Mouse (Mus musculus) MEL (cell line): Measurements from ENCODE around the gene Rbms3. TPM values are rescaled to one million over a fixed set of nuclear protein-coding genes. Genes with fewer than 3 reads are reported as not detected.

Experiments used
- DNase-seq: peaks from one replicate; pipeline ENCODE4 v3.0.0; 2011; ENCODE audit warnings: low read depth, low spot score
- H3K27ac ChIP-seq: 2 replicates; pipeline ENCODE4 v1.5.1; 2012; ENCODE audit warnings: low read depth, mild to moderate bottlenecking, control low read depth, low read length, moderate library complexity; ENCODE audit not compliant: control insufficient read depth
- H3K27me3 ChIP-seq, 2 experiments: fragments of 150-350 bp in 1 of 2; sonication (generic) in 1 of 2; 2 replicates each; pipeline ENCODE4 v1.6.1; 2012; ENCODE audit warnings: low read length in 2 of 2, mild to moderate bottlenecking in 2 of 2, improper control_type of control experiment in 1 of 2, moderate library complexity in 1 of 2; ENCODE audit not compliant: insufficient read depth in 2 of 2, control insufficient read depth in 1 of 2
- H3K36me3 ChIP-seq, 2 experiments: 2 replicates each; pipeline ENCODE4 v1.6.1; 2012 to 2014; ENCODE audit warnings: low read length in 2 of 2, improper control_type of control experiment in 1 of 2, inconsistent platforms in 1 of 2, mild to moderate bottlenecking in 1 of 2; ENCODE audit not compliant: insufficient read depth in 2 of 2, control insufficient read depth in 1 of 2
- H3K4me1 ChIP-seq, 2 experiments: fragments of 150-350 bp in 1 of 2; sonication (generic) in 1 of 2; 2 replicates each; pipeline ENCODE4 v1.6.1; 2012; ENCODE audit warnings: low read length in 2 of 2, improper control_type of control experiment in 1 of 2, mild to moderate bottlenecking in 1 of 2; ENCODE audit not compliant: insufficient read depth in 2 of 2, control insufficient read depth in 1 of 2
- H3K4me3 ChIP-seq, 2 experiments: fragments of 150-350 bp in 1 of 2; sonication (generic) in 1 of 2; 2 replicates each; pipeline ENCODE4 v1.5.1; 2012; ENCODE audit warnings: low read depth in 2 of 2, low read length in 2 of 2, mild to moderate bottlenecking in 2 of 2, moderate library complexity in 2 of 2, control low read depth in 1 of 2, improper control_type of control experiment in 1 of 2; ENCODE audit not compliant: control insufficient read depth in 1 of 2, insufficient read depth in 1 of 2
- H3K79me2 ChIP-seq: 2 replicates; pipeline ENCODE4 v1.6.1; 2012; ENCODE audit warnings: mild to moderate bottlenecking, low read length, moderate library complexity; ENCODE audit not compliant: control insufficient read depth, poor library complexity, insufficient read depth
- H3K9ac ChIP-seq: 2 replicates; pipeline ENCODE4 v1.6.1; 2012; ENCODE audit warnings: low read depth, mild to moderate bottlenecking, control low read depth, low read length, moderate library complexity; ENCODE audit not compliant: control insufficient read depth, poor library complexity, severe bottlenecking
- H3K9me3 ChIP-seq: fragments of 150-350 bp; sonication (generic); replicated peaks from 2 replicates; pipeline ENCODE4 v1.6.1; 2012; ENCODE audit warnings: mild to moderate bottlenecking, low read length, improper control_type of control experiment, moderate library complexity; ENCODE audit not compliant: insufficient read depth
- BHLHE40 ChIP-seq: IDR thresholded peaks from 2 replicates; pipeline ENCODE4 v1.6.1; 2012; ENCODE audit warnings: low read depth, mild to moderate bottlenecking, inconsistent platforms, low read length, improper control_type of control experiment, borderline replicate concordance
- CTCF ChIP-seq, 3 experiments: IDR thresholded peaks in 2 of 3; conservative IDR thresholded peaks in 1 of 3; 2 replicates each; pipeline ENCODE4 v1.5.1; 2011 to 2012; ENCODE audit warnings: low read length in 3 of 3, low read depth in 2 of 3, mild to moderate bottlenecking in 2 of 3, improper control_type of control experiment in 1 of 3, inconsistent platforms in 1 of 3, mixed read lengths in 1 of 3, moderate library complexity in 1 of 3; ENCODE audit not compliant: control insufficient read depth in 1 of 3, insufficient read depth in 1 of 3, poor library complexity in 1 of 3, severe bottlenecking in 1 of 3
- EP300 ChIP-seq, 2 experiments: IDR thresholded peaks; 2 replicates each; pipeline ENCODE4 v1.6.1; 2011; ENCODE audit warnings: improper control_type of control experiment in 2 of 2, low read length in 2 of 2, low read depth in 1 of 2, mild to moderate bottlenecking in 1 of 2
- ETS1 ChIP-seq: IDR thresholded peaks from 2 replicates; pipeline ENCODE4 v1.6.1; 2012; ENCODE audit warnings: low read depth, mild to moderate bottlenecking, inconsistent platforms, low read length, improper control_type of control experiment, moderate library complexity
- HCFC1 ChIP-seq: IDR thresholded peaks from 2 replicates; pipeline ENCODE4 v1.6.1; 2012; ENCODE audit warnings: low read depth, mild to moderate bottlenecking, inconsistent platforms, low read length, improper control_type of control experiment, moderate library complexity
- JUND ChIP-seq: IDR thresholded peaks from 2 replicates; pipeline ENCODE4 v1.6.1; 2011; ENCODE audit warnings: low read depth, mild to moderate bottlenecking, improper control_type of control experiment, low read length
- KAT2A ChIP-seq: conservative IDR thresholded peaks from 2 replicates; pipeline ENCODE4 v1.6.1; 2012; ENCODE audit warnings: low read depth, low read length, improper control_type of control experiment, inconsistent platforms
- MAX ChIP-seq: IDR thresholded peaks from 2 replicates; pipeline ENCODE4 v1.6.1; 2011; ENCODE audit warnings: low read length, improper control_type of control experiment
- MAZ ChIP-seq: IDR thresholded peaks from 2 replicates; pipeline ENCODE4 v1.6.1; 2012; ENCODE audit warnings: low read depth, mild to moderate bottlenecking, inconsistent platforms, low read length, improper control_type of control experiment
- MEF2A ChIP-seq: IDR thresholded peaks from 2 replicates; pipeline ENCODE4 v1.6.1; 2014; ENCODE audit warnings: low read depth, mild to moderate bottlenecking, inconsistent platforms, low read length, improper control_type of control experiment; ENCODE audit not compliant: poor library complexity, insufficient replicate concordance, severe bottlenecking; ENCODE audit errors: extremely low read depth
- MXI1 ChIP-seq: IDR thresholded peaks from 2 replicates; pipeline ENCODE4 v1.6.1; 2011; ENCODE audit warnings: mild to moderate bottlenecking, low read depth, low read length, improper control_type of control experiment
- MYB ChIP-seq: IDR thresholded peaks from 2 replicates; pipeline ENCODE4 v1.6.1; 2011; ENCODE audit warnings: mild to moderate bottlenecking, low read depth, low read length, improper control_type of control experiment
- NELFE ChIP-seq: IDR thresholded peaks from 2 replicates; pipeline ENCODE4 v1.6.1; 2011; ENCODE audit warnings: low read depth, low read length, improper control_type of control experiment
- NRF1 ChIP-seq: IDR thresholded peaks from 2 replicates; pipeline ENCODE4 v1.6.1; 2014; ENCODE audit warnings: low read depth, mild to moderate bottlenecking, inconsistent platforms, low read length, improper control_type of control experiment, moderate library complexity; ENCODE audit not compliant: poor library complexity, insufficient read depth, severe bottlenecking
- POLR2A ChIP-seq, 2 experiments: IDR thresholded peaks; 2 replicates each; pipeline ENCODE4 v1.6.1; 2011 to 2012; ENCODE audit warnings: low read length in 2 of 2, mild to moderate bottlenecking in 2 of 2, control low read depth in 1 of 2, improper control_type of control experiment in 1 of 2, low read depth in 1 of 2, moderate library complexity in 1 of 2; ENCODE audit not compliant: control insufficient read depth in 1 of 2, insufficient read depth in 1 of 2, poor library complexity in 1 of 2
- POLR2AphosphoS2 ChIP-seq: IDR thresholded peaks from 2 replicates; pipeline ENCODE4 v1.6.1; 2011; ENCODE audit warnings: low read length, improper control_type of control experiment
- RAD21 ChIP-seq: IDR thresholded peaks from 2 replicates; pipeline ENCODE4 v1.6.1; 2011; ENCODE audit warnings: mild to moderate bottlenecking, low read depth, low read length, improper control_type of control experiment
- RCOR1 ChIP-seq: IDR thresholded peaks from 2 replicates; pipeline ENCODE4 v1.6.1; 2012; ENCODE audit warnings: low read depth, mild to moderate bottlenecking, inconsistent platforms, low read length, improper control_type of control experiment
- SMC3 ChIP-seq: IDR thresholded peaks from 2 replicates; pipeline ENCODE4 v1.6.1; 2011; ENCODE audit warnings: low read depth, low read length, improper control_type of control experiment
- UBTF ChIP-seq: IDR thresholded peaks from 2 replicates; pipeline ENCODE4 v1.6.1; 2012; ENCODE audit warnings: low read depth, mild to moderate bottlenecking, inconsistent platforms, low read length, improper control_type of control experiment, moderate library complexity, borderline replicate concordance; ENCODE audit not compliant: insufficient read depth
- USF1 ChIP-seq: IDR thresholded peaks from 2 replicates; pipeline ENCODE4 v1.6.1; 2014; ENCODE audit warnings: low read depth, mild to moderate bottlenecking, inconsistent platforms, low read length, improper control_type of control experiment, moderate library complexity
- ZNF384 ChIP-seq: IDR thresholded peaks from 2 replicates; pipeline ENCODE4 v1.6.1; 2012; ENCODE audit warnings: low read depth, mild to moderate bottlenecking, inconsistent platforms, low read length, improper control_type of control experiment
- polyA plus RNA-seq, 2 experiments: library from polyadenylated mRNA; stranded (reverse) in 1 of 2; unstranded in 1 of 2; fragments of >175 nt in 1 of 2; fragments of >200 nt in 1 of 2; gene quantifications; 2 replicates each; pipeline versions ENCODE4 v1.2.1 to v1.2.4; 2012; ENCODE audit warnings: low replicate concordance in 2 of 2, low read depth in 1 of 2; ENCODE audit not compliant: insufficient read length in 2 of 2, insufficient read depth in 1 of 2, missing spikeins in 1 of 2
- total RNA-seq: library from RNA; depleted of rRNA; stranded (reverse); fragments of 300-350 nt; gene quantifications from 2 replicates; pipeline ENCODE4 v1.2.3, GENCODE M21; 2012

Rbms3 gene
- total and polyA plus RNA-seq, 3 experiments: not detected

GRCm38 (mm10) chr9:116863626-116864025, 766.1 kb downstream of the Rbms3 start:
- Histone ChIP-seq H3K4me3 (no peak overlapping the region), H3K79me2 (no peaks in the 10 kb centered on the region), H3K27ac (no peak overlapping the region), H3K27me3 (no peaks in the 10 kb centered on the region), H3K9me3 (no peaks in the 10 kb centered on the region), H3K9ac (no peak overlapping the region), H3K36me3 (no peaks in the 10 kb centered on the region), H3K4me1 (peaks cover 4 to 6% of the 10 kb centered on the region in 2 experiments; a peak in 3 of 4 replicates)
- TF ChIP-seq CTCF (IDR thresholded peaks at IDR 0.05 in 2 of 3, conservative IDR thresholded peaks at IDR 0.05 in 1 of 3; ENCODE audit: control insufficient read depth in 1 of 3, insufficient read depth in 1 of 3, low read depth in 2 of 3, low read length in 3 of 3, poor library complexity in 1 of 3, severe bottlenecking in 1 of 3): no peak
- TF ChIP-seq MXI1: no peak
- no peak for TF ChIP-seq RCOR1
- no peak for TF ChIP-seq USF1
- TF ChIP-seq EP300 (IDR thresholded peaks at IDR 0.05; ENCODE audit: low read depth in 1 of 2, low read length in 2 of 2): no peak
- TF ChIP-seq ETS1: no peak
- no peak for DNase-seq

- Histone ChIP-seq H3K9me3 (no peaks in the 10 kb centered on the region), H3K36me3 (no peaks in the 10 kb centered on the region)
- TF ChIP-seq ETS1 (no peak), RAD21 (no peak), NELFE (no peak), MAZ (no peak), JUND (no peak), MEF2A (no peak), ZNF384 (no peak), HCFC1 (no peak), NRF1 (no peak), POLR2A (IDR thresholded peaks at IDR 0.05; ENCODE audit: control insufficient read depth in 1 of 2, insufficient read depth in 1 of 2, low read depth in 1 of 2, low read length in 2 of 2, poor library complexity in 1 of 2) (no peak), RCOR1 (no peak), SMC3 (no peak), UBTF (no peak), POLR2AphosphoS2 (no peak), BHLHE40 (no peak), MAX (no peak), KAT2A (no peak), MYB (no peak)
- TF ChIP-seq, all 39 proteins: peak for 0
- H3K79me2 ChIP-seq: no peaks in the 10 kb centered on the region
- no peak overlapping the region for H3K9ac ChIP-seq
- H3K4me1 ChIP-seq: peaks cover 4 to 6% of the 10 kb centered on the region in 2 experiments; a peak in 3 of 4 replicates
- H3K27ac ChIP-seq: no peak overlapping the region
- no peak overlapping the region for H3K4me3 ChIP-seq
- DNase-seq: no peak
- H3K27me3 ChIP-seq: no peaks in the 10 kb centered on the region
These were observed 767.4 kb downstream of the Rbms3 start for GRCm38 (mm10) chr9:116862341-116862740.
